Mouse (Mus musculus): ENCODE results near the gene Tspoap1. TPM values are rescaled to one million over a fixed set of nuclear protein-coding genes. Genes with fewer than 3 reads are reported as not detected.

The Tspoap1 gene
- total and polyA plus RNA-seq, 2 experiments from 2014 or later: 20.1 to 199 TPM

DNA sequence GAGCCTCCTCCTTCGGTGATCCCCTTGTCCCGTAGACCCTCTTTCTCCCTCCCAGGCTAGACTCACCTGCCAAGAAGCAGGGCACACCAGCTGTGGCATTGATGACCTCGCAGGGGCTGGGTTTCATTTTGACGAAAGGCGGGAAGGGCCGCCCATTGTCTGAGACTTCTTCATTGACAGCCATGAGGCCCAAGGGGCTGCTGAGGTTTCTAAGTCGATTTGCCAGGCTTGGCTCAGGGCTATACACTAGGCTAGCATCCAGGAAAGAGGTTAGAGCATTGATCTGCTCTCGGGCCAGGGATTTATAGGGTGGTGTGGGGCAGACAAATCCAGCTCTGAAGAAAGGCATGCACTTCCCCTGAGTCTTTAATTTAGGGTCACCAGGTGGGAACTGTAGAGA lies 54.5 kb downstream of the Tspoap1 start:
- Histone ChIP-seq H3K4me1 (ENCODE audit: insufficient read depth) (no peaks in the 10 kb centered on the region), H3K4me3 (ENCODE audit: low read depth, low read length) (no peak overlapping the region), H3K9me3 (ENCODE audit: low read length) (no peaks in the 10 kb centered on the region), H3K9ac (no peak overlapping the region), H3K27ac (ENCODE audit: low read depth, low read length) (no peak overlapping the region), H3K36me3 (ENCODE audit: insufficient read depth) (no peaks in the 10 kb centered on the region), H3K27me3 (ENCODE audit: insufficient read depth, low read length) (no peaks in the 10 kb centered on the region), H3K4me2 (ENCODE audit: low read depth) (no peak overlapping the region)
- ATAC-seq (no peak), DNase-seq (no peak)
- 65% methylated on average over 8 of the region's 8 CpGs for WGBS
- TF ChIP-seq CTCF (IDR thresholded peaks at IDR 0.05; ENCODE audit: low read depth): no peak

DNA sequence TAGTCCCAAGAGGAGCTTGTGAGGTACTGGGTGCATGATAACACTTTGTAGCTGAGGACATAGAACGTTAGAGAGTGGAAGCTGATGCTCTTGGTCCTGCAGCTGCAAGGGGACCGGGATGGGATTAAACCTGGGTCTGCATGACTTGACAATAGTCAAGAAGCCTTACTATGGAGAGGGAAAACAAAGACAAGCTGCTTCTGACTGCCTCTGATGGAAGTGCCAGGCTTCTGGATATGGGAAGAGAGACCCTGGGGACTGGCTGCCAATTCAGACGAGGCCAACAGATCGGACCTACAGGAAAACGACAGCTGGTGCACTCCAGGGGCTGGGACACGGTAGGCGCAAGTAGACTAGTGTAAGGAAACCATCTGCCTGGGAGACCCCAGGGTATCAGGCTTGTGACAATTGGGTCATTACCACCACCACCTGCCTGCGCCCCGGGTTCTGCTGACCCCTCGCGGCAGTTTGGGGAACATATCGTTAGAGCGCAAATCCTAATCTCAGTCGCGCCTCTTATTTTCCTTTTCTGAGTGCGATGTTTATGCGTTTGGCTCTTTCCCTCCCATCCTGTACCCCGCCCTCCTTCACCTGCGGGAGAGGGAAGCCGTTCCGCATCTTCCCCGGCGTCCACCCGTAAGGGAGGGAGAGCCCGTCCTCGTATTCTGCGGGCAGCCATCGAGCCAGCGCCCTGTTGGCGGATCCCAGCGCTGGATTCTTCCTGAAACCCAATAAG lies 56.5 kb downstream of the Tspoap1 start:
- DNase-seq: peak; percentile 78
- Histone ChIP-seq H3K27me3 (ENCODE audit: insufficient read depth, low read length) (no peaks in the 10 kb centered on the region), H3K36me3 (ENCODE audit: insufficient read depth) (no peaks in the 10 kb centered on the region), H3K4me1 (ENCODE audit: insufficient read depth) (no peaks in the 10 kb centered on the region), H3K9me3 (ENCODE audit: low read length) (no peaks in the 10 kb centered on the region), H3K27ac (ENCODE audit: low read depth, low read length) (no peak overlapping the region), H3K4me2 (ENCODE audit: low read depth) (peak overlapping the region; percentile 52), H3K4me3 (ENCODE audit: low read depth, low read length) (peak overlapping the region; percentile 34), H3K9ac (peak overlapping the region; percentile 55)
- TF ChIP-seq CTCF (IDR thresholded peaks at IDR 0.05; ENCODE audit: low read depth): peak; percentile 89
- peak; percentile 89 for ATAC-seq
- WGBS: 2% methylated on average over 31 of the region's 31 CpGs

DNA sequence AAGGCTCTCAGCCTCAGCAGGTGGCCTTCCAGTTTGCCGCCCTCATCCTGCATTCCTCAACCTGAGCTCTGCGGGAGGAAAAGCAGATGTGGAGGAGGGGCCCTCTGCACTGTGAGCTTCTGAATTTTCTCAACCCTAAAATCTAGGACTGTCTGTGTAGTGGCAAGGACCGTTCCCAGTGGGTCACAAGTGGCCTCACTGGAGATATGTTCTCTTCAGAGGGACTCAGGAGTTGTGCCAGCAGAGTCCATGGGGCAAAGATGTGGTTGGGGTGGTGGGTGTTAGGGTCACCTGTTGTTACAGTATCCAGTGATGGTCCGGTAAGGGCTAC lies 57.1 kb downstream of the Tspoap1 start:
- Histone ChIP-seq H3K9me3 (ENCODE audit: low read length) (no peaks in the 10 kb centered on the region), H3K4me1 (ENCODE audit: insufficient read depth) (no peaks in the 10 kb centered on the region), H3K9ac (peak overlapping the region; percentile 55), H3K27me3 (ENCODE audit: insufficient read depth, low read length) (no peaks in the 10 kb centered on the region), H3K36me3 (ENCODE audit: insufficient read depth) (no peaks in the 10 kb centered on the region), H3K27ac (ENCODE audit: low read depth, low read length) (no peak overlapping the region), H3K4me3 (ENCODE audit: low read depth, low read length) (peak overlapping the region; percentile 34), H3K4me2 (ENCODE audit: low read depth) (peak overlapping the region; percentile 52)
- ATAC-seq (no peak), DNase-seq (no peak)
- 38% methylated on average over 4 of the region's 4 CpGs for WGBS
- no peak for TF ChIP-seq CTCF (IDR thresholded peaks at IDR 0.05; ENCODE audit: low read depth)

DNA sequence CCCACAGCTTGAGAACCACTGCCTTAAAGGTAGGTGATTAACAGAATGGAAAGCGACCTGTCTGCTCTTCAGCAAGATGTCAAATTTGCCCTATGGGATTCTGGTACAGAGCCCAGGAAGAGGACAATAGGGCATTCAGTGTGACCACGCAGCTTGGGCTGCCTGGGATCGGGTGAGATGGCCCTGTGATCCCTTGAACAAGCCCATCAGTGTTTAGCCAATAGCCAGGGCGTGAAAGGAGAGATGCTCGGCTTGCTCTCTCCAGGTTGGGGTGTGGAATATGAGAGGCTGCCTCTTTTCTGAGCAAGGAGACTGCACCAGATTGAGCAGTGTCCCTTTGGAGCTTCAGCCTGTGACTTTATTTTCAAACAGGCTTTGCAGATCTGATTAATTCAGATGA lies 61.2 kb downstream of the Tspoap1 start:
- H3K27ac ChIP-seq (ENCODE audit: low read depth, low read length): no peak overlapping the region
- no peak for TF ChIP-seq CTCF (IDR thresholded peaks at IDR 0.05; ENCODE audit: low read depth)
- no peaks in the 10 kb centered on the region for H3K36me3 ChIP-seq (ENCODE audit: insufficient read depth)
- H3K4me1 ChIP-seq (ENCODE audit: insufficient read depth): no peaks in the 10 kb centered on the region
- no peak for DNase-seq
- H3K4me2 ChIP-seq (ENCODE audit: low read depth): no peak overlapping the region
- H3K9ac ChIP-seq: no peak overlapping the region
- no peak overlapping the region for H3K4me3 ChIP-seq (ENCODE audit: low read depth, low read length)
- H3K27me3 ChIP-seq (ENCODE audit: insufficient read depth, low read length): no peaks in the 10 kb centered on the region
- H3K9me3 ChIP-seq (ENCODE audit: low read length): no peaks in the 10 kb centered on the region
- ATAC-seq: no peak
- 33% methylated on average over 5 of the region's 5 CpGs for WGBS

DNA sequence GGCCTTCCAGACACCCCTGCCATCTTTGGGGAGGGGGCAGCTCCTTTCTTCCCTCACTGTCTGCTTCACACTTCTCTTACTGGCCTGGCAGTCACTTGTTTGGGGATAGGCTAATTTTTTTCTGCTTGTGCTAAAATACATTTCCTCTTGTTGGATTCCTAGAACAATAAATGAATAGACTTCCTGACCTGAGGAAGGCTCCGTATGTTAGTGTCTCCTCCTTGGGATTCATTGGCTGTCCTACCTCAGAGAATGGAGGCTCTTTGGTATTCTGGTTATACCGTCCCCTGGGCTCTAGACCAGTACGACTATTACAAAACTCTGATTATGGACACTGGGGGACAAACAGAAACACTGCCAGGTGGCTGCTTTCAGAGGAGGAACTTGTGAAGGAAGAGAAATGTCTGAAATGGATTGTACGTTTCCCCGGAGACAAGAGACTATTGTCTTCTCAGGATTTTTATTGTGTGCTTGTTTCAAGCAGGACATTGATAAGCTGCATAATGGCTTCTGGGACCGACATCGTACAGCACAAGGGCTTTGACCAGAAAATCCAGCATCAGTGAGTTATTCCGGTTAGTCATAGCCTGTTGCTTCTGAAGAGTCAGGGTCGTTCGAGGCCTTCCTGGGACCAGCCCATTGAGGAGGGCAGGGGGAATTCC lies 68.0 kb downstream of the Tspoap1 start, which contains the start of gene Lpo:
Lpo (minus strand) TSS at position 51 of the 662 bp plus-strand sequence.
- no peak for TF ChIP-seq CTCF (IDR thresholded peaks at IDR 0.05; ENCODE audit: low read depth)
- Histone ChIP-seq H3K36me3 (ENCODE audit: insufficient read depth) (no peaks in the 10 kb centered on the region), H3K4me3 (ENCODE audit: low read depth, low read length) (no peak within 1 kb of the TSS), H3K9me3 (ENCODE audit: low read length) (no peaks in the 10 kb centered on the region), H3K4me2 (ENCODE audit: low read depth) (no peak within 1 kb of the TSS), H3K27ac (ENCODE audit: low read depth, low read length) (no peak within 1 kb of the TSS), H3K9ac (no peak within 1 kb of the TSS), H3K27me3 (ENCODE audit: insufficient read depth, low read length) (no peaks in the 10 kb centered on the region), H3K4me1 (ENCODE audit: insufficient read depth) (no peaks in the 10 kb centered on the region)
- WGBS: 21% methylated on average over 10 of the region's 10 CpGs
- ATAC-seq (peak; percentile 55), DNase-seq (peak; percentile 5)

MicroRNAs within 50 kb of the gene (microRNA counts, 519-probe panel; counts per million panel counts)
- microRNA mmu-miR-142-3p (not detected), microRNA mmu-miR-142-5p (1,211 counts per million, percentile 8 among the panel's probes with 10 or more counts)

Small RNAs within 50 kb of the gene (microRNA-seq; reads per million reads assigned to microRNA genes)
- gene Mir142: 0 reads per million in 2 experiments
- 0 reads per million in 2 experiments for gene Mir142b

Other genes starting within 250 kb of the Tspoap1 start
- gene Gm11492, start 193.9 kb upstream of the Tspoap1 start, total RNA-seq (2014; rRNA removed): not detected in 2 replicates
- gene Gm11492, start 193.9 kb upstream of the Tspoap1 start, polyA plus RNA-seq (2015; fragmentation: Nextera tagmentation; extraction: Ambion mirVana): not detected in 2 replicates
- 19.9 and 22.5 TPM in 2 replicates for gene Sept4, start 191.6 kb upstream of the Tspoap1 start, total RNA-seq (2014; rRNA removed)
- gene Sept4, start 191.6 kb upstream of the Tspoap1 start, polyA plus RNA-seq (2015; fragmentation: Nextera tagmentation; extraction: Ambion mirVana): 33.5 and 34.2 TPM in 2 replicates
- gene Mtmr4, start 168.4 kb upstream of the Tspoap1 start, total RNA-seq (2014; rRNA removed): 85.6 and 86.3 TPM in 2 replicates
- gene Mtmr4, start 168.4 kb upstream of the Tspoap1 start, polyA plus RNA-seq (2015; fragmentation: Nextera tagmentation; extraction: Ambion mirVana): 28.7 and 32.7 TPM in 2 replicates
- gene Hsf5, start 143.4 kb upstream of the Tspoap1 start, total RNA-seq (2014; rRNA removed): 0.23 and 0.48 TPM in 2 replicates
- 0.08 and 0.16 TPM in 2 replicates for gene Hsf5, start 143.4 kb upstream of the Tspoap1 start, polyA plus RNA-seq (2015; fragmentation: Nextera tagmentation; extraction: Ambion mirVana)
- 1.0 and 1.8 TPM in 2 replicates for gene Rnf43, start 97.8 kb upstream of the Tspoap1 start, total RNA-seq (2014; rRNA removed)
- 0.79 and 0.84 TPM in 2 replicates for gene Rnf43, start 97.8 kb upstream of the Tspoap1 start, polyA plus RNA-seq (2015; fragmentation: Nextera tagmentation; extraction: Ambion mirVana)
- 64.9 and 78.5 TPM in 2 replicates for gene Supt4a, start 23.0 kb upstream of the Tspoap1 start, total RNA-seq (2014; rRNA removed)
- 141 and 159 TPM in 2 replicates for gene Supt4a, start 23.0 kb upstream of the Tspoap1 start, polyA plus RNA-seq (2015; fragmentation: Nextera tagmentation; extraction: Ambion mirVana)
- gene Mpo, start 33.0 kb downstream of the Tspoap1 start, total RNA-seq (2014; rRNA removed): 0.33 and 0.46 TPM in 2 replicates
- gene Mpo, start 33.0 kb downstream of the Tspoap1 start, polyA plus RNA-seq (2015; fragmentation: Nextera tagmentation; extraction: Ambion mirVana): 0.21 TPM in 1 of 2 replicates, not detected in the other
- 0.46 and 1.1 TPM in 2 replicates for gene Lpo, start 67.7 kb downstream of the Tspoap1 start, total RNA-seq (2014; rRNA removed)
- gene Lpo, start 67.7 kb downstream of the Tspoap1 start, polyA plus RNA-seq (2015; fragmentation: Nextera tagmentation; extraction: Ambion mirVana): 0.62 and 1.3 TPM in 2 replicates
- gene Mks1, start 92.7 kb downstream of the Tspoap1 start, total RNA-seq (2014; rRNA removed): 6.8 and 11.1 TPM in 2 replicates
- 6.1 and 8.8 TPM in 2 replicates for gene Mks1, start 92.7 kb downstream of the Tspoap1 start, polyA plus RNA-seq (2015; fragmentation: Nextera tagmentation; extraction: Ambion mirVana)
- 0.15 and 0.90 TPM in 2 replicates for gene Epx, start 115.0 kb downstream of the Tspoap1 start, total RNA-seq (2014; rRNA removed)
- 0.38 and 0.79 TPM in 2 replicates for gene Epx, start 115.0 kb downstream of the Tspoap1 start, polyA plus RNA-seq (2015; fragmentation: Nextera tagmentation; extraction: Ambion mirVana)
- not detected in 2 replicates for gene Olfr462, start 131.7 kb downstream of the Tspoap1 start, total RNA-seq (2014; rRNA removed)
- gene Olfr462, start 131.7 kb downstream of the Tspoap1 start, polyA plus RNA-seq (2015; fragmentation: Nextera tagmentation; extraction: Ambion mirVana): not detected in 2 replicates
- not detected in 2 replicates for gene Olfr463, start 136.8 kb downstream of the Tspoap1 start, total RNA-seq (2014; rRNA removed)
- gene Olfr463, start 136.8 kb downstream of the Tspoap1 start, polyA plus RNA-seq (2015; fragmentation: Nextera tagmentation; extraction: Ambion mirVana): not detected in 2 replicates
- not detected in 2 replicates for gene Olfr464, start 160.4 kb downstream of the Tspoap1 start, total RNA-seq (2014; rRNA removed)
- 0.07 TPM in 1 of 2 replicates, not detected in the other for gene Olfr464, start 160.4 kb downstream of the Tspoap1 start, polyA plus RNA-seq (2015; fragmentation: Nextera tagmentation; extraction: Ambion mirVana)
- gene Dynll2, start 227.0 kb downstream of the Tspoap1 start, total RNA-seq (2014; rRNA removed): 36.5 and 54.9 TPM in 2 replicates
- gene Dynll2, start 227.0 kb downstream of the Tspoap1 start, polyA plus RNA-seq (2015; fragmentation: Nextera tagmentation; extraction: Ambion mirVana): 41.7 and 49.8 TPM in 2 replicates